Mouse (Mus musculus): ENCODE measurements around the gene Krt6b. TPM values are rescaled to one million over a fixed set of nuclear protein-coding genes. Genes with fewer than 3 reads are reported as not detected.

The Krt6b gene
- total RNA-seq, 1 experiment from 2014 or later = 4.5 TPM

Other genes starting within 250 kb of the Krt6b start
- not detected in 2 replicates for gene Krt87, start 241.5 kb downstream of the Krt6b start, total RNA-seq (2017)
- gene Krt88, start 232.5 kb downstream of the Krt6b start, total RNA-seq (2017) = not detected in 2 replicates
- gene Krt81, start 216.5 kb downstream of the Krt6b start, total RNA-seq (2017) = not detected in 2 replicates
- gene Krt86, start 206.8 kb downstream of the Krt6b start, total RNA-seq (2017) = 5.8 and 7.0 TPM in 2 replicates
- gene Krt83, start 188.8 kb downstream of the Krt6b start, total RNA-seq (2017) = 0.37 and 1.9 TPM in 2 replicates
- not detected in 2 replicates for gene Gm49425, start 163.0 kb downstream of the Krt6b start, total RNA-seq (2017)
- not detected in 2 replicates for gene Krt84, start 147.5 kb downstream of the Krt6b start, total RNA-seq (2017)
- gene Krt82, start 129.6 kb downstream of the Krt6b start, total RNA-seq (2017) = not detected in 2 replicates
- gene Krt90, start 117.3 kb downstream of the Krt6b start, total RNA-seq (2017) = not detected in 2 replicates
- gene Krt75, start 106.4 kb downstream of the Krt6b start, total RNA-seq (2017) = 0.12 and 0.74 TPM in 2 replicates
- not detected in 2 replicates for gene Gm5414, start 52.1 kb downstream of the Krt6b start, total RNA-seq (2017)
- not detected in 2 replicates for gene Gm5478, start 32.9 kb downstream of the Krt6b start, total RNA-seq (2017)
- 1.1 and 1.3 TPM in 2 replicates for gene Krt6a, start 14.0 kb upstream of the Krt6b start, total RNA-seq (2017)
- gene Krt5, start 32.6 kb upstream of the Krt6b start, total RNA-seq (2017) = 0.23 TPM in 1 of 2 replicates, not detected in the other
- gene Krt71, start 62.8 kb upstream of the Krt6b start, total RNA-seq (2017) = not detected in 2 replicates
- gene Krt72, start 106.2 kb upstream of the Krt6b start, total RNA-seq (2017) = not detected in 2 replicates
- not detected in 2 replicates for gene Krt73, start 122.1 kb upstream of the Krt6b start, total RNA-seq (2017)
- gene Krt2, start 137.9 kb upstream of the Krt6b start, total RNA-seq (2017) = not detected in 2 replicates
- not detected in 2 replicates for gene Krt1, start 170.5 kb upstream of the Krt6b start, total RNA-seq (2017)
- not detected in 2 replicates for gene Krt77, start 189.4 kb upstream of the Krt6b start, total RNA-seq (2017)
- gene Krt76, start 212.6 kb upstream of the Krt6b start, total RNA-seq (2017) = not detected in 2 replicates
- gene Krt4, start 244.4 kb upstream of the Krt6b start, total RNA-seq (2017) = 0.86 and 2.8 TPM in 2 replicates

Measured in neutrophil, adult 5-6 weeks (primary cell).